Mouse (Mus musculus) layer of hippocampus, postnatal 10 days (tissue): ENCODE measurements around the gene Gpr150. TPM values are rescaled to one million over a fixed set of nuclear protein-coding genes. Genes with fewer than 3 reads are reported as not detected.
A peak's percentile ranks its signal among the peaks of the same experiment; 100 is the strongest.

ENCODE experiments used
- DNase-seq, 2 experiments: peaks; one replicate each; pipeline ENCODE4 v3.0.0; 2021; ENCODE audit warnings: low spot score in 2 of 2
- long read RNA-seq: library from polyadenylated mRNA; stranded (forward); transcript quantifications from one replicate; pipeline ENCODE4 v2.0.0, GENCODE M21; 2023
- total RNA-seq, 2 experiments: library from RNA; stranded (reverse); gene quantifications; 2 replicates each; pipeline ENCODE4 v1.2.3; 2021

Gpr150 gene
- total RNA-seq = 1 to 10 TPM; 4.5 to 4.7 TPM
- long read RNA-seq, transcript Gpr150-201 (1 exons, 2,146 nt) = major isoform, 6 of 7 reads
- long read RNA-seq, partial matches to known transcripts = 0 of 7 reads
- long read RNA-seq, other reads (novel, unspliced or antisense) = 1 of 7 reads

DNA sequence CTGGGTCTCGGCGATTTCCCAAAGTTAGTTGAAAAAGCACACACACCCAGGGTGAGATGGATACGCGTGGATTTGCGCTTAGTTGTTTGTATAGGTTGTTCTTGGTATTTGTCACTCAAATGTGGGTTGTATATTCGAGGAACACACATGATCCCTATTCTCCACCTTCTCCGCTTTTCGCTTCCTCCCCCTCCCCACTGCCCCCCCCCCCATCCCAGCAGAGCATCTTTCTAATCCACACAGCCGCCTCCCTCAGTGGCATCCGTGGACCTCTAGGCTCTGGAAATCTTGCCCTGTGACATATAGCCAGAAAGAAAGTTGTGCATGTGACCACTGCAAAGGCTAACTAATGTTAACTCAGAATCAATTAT, at the start of gene Gpr150:
TSS of gene Gpr150 (minus strand) at position 101 of the 371 bp plus-strand sequence.
- no peak for DNase-seq

DNA sequence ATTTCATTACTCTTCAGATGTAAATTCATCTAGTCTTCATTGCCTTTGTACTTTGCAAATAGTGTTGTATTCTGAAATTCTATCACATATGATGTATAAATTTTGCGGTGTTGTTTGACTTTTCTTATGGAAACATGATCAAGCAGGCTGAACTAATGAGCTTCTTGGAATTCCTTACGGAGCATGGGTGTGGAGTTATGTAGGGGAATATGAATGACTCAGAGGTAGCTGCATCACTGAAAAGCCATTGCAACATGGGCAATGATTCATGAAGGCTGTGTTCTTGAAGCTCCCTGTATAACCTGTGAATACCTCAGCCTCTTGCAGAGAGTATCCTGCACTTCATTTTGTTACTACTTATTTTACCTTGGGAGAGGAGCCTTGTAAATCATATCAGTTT, 45.2 kb upstream of the Gpr150 start:
- DNase-seq = no peak

DNA sequence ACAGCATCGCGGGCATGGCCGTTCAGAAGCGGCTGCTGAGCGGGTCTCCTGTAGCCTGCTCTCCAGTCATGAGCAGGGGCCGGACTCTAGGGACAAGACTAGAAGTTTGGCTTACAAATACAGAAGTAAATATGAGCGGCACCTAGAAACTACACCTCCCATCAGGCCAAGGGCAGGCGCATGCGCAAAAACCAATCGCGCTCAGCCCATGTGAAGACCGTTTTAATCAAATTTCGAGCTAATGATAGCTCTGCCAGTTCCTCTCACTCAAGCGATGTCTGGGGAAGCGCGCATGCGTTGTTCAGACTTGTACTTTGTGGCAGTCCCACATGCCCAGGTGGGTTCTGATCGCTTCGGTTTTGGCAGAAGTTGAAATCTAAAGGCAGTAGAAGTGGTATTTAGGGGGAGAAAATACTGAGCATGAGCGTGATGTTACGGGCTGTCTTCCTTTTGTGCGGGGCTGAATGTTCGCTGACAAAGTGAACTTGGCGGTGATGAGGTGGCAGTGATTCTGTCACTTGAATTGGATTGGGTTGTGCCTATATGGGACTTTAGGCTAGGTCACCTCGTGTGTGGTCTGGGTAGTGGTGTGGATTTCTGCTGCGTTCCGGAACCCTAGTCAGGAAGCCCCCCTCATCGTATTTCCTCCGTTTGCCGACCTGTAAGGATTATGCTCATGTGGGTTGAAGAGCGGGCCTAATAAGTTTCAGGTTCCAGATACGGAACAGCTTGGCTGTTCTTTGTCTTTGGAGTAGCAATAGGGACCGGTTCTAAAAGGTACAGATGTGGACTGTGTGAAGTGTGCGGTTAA, 41.9 kb upstream of the Gpr150 start, which contains the start of the genes Arsk and Ttc37:
TSS of gene Arsk (minus strand) at position 168 of the 811 bp plus-strand sequence.
TSS of gene Ttc37 (plus strand) at position 242 of the 811 bp plus-strand sequence.
- peak; percentile 91 to 94 for DNase-seq

DNA sequence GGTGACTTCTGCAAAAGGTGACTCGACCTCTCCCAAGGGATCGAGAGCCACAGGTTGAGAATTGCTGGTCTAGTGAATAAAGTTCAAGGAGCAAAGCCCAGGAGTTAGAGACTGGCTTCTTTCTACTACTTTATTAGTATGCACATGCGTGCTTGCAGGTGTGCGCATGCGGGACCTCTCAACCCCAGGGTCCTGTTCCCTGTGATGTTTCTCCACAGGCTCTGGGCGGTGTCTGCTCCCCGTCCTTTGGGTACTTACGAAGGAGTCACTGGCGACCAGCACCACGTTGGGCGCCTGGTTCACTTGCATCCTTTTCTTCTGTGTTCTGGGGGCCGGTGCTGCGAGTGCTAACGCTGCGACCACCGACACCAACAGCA, 41.3 kb upstream of the Gpr150 start:
- no peak for DNase-seq

DNA sequence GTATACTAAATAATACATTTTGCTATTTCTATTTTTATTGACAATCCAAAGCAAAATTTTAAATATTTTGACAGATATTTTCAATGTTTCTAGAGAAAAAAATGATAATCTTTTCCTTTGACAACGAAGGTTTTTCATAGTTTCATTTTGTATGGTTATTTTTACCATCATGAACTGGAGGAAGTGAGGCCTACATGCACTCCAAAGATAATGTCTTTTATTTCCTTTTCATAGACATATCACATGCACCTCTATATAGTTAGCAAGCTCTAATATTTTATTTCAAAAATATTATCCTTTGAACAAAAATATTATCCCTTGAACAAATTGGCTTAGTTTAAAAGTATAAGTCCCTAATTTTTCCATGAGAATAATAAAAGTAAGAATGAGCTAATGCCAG, 17.5 kb upstream of the Gpr150 start:
- no peak for DNase-seq

DNA sequence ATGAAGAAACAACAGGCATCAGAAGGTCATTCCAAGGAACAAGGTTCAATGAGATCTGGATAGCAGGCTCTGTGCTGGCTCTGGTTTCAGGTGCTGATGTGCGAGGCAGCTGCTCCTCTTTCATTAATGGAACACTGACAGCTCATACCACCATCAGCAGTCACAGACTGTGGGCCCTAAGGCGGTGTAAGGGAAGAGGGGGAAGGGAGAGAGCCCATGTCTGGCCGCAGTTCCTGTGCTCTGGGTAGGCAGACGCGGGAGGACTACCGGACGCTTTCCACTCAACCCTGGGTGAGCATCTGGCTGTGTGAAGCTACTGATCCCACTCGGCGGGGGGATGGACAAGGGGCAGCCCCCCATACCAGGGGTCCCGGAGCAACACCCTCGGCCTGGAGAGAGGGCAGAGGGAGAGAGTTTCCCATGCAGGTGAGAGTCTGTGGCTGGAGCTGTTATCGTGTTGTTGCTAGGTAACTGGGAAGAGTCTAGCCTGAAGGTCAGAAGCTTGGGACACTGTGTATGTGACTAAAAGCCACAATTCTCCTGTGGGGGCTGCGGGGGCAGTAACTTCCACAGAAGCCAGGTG, 7.7 kb upstream of the Gpr150 start:
- no peak for DNase-seq

DNA sequence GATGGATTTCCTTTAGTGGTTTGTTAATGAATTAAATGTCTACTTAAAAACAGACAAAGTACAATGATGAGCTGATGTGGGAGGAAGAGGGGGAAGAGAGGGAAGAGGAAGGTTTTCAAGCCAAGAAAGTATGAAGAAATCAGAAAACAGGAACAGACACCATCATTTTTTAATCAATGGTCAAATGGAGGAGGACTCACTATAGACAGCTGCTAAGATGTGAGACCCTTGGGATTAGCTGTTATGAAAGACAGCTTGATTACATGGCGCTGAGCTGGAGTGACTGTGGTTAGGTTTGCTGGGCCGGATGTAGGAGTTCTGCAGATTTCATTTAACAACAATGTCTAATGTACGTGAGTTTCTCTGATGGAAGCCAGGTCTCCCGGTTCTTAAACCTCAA, 6.8 kb upstream of the Gpr150 start:
- no peak for DNase-seq

DNA sequence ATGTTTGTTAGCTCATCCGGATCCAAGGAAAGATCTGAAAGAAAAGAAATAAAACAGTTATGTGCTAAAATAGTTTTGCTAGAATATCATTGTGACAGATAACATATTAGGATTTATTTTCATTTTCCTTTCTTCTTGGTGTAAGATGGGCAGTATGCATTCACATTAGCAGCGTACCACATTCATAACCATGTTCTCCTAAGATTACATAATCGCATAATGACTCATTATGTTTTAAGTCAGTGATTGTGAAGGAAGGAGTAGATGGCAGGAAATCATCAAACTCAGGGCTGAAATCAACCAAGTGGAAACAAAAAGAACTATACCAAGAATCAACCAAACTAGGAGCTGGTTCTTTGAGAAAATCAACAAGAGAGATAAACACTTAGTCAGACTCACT, 5.8 kb upstream of the Gpr150 start:
- no peak for DNase-seq

DNA sequence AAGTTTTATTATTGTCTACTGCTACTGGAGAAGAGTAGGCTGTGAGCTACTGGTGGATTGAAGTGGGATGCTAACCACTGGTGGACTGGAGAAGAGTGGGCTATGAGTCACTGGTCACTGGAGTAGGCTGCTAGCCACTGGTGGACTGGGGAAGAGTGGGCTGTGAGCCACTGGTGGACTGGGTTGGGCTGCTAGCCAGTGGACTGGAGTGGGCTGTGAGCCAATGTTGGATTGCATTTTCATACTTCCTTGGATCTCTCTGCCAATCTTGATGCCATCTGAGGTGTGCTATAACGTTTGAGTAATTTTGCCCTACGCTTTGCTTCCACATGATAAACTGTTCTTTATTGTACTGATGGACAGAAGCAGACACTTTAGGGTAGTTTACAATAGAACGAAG, 5.3 kb upstream of the Gpr150 start:
- no peak for DNase-seq

DNA sequence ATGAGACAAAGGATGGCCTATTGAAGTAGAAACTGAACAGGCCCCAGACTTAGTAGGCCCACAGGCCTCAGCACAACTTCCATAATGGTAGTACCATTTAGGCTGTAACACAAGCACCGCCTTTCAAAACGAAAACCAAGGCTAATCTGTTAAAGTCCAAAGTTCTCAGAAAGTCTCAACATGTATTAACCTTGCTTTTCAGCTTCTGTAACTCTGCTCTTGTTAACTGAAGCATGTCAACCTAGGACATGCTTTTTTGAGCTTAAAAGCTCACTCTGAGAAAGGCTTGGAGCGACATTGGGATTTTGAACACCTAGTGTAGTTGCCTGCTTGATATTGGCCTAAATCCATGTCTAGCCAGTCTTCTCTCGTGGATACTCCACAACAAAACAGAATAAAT, 2.8 kb upstream of the Gpr150 start:
- no peak for DNase-seq

DNA sequence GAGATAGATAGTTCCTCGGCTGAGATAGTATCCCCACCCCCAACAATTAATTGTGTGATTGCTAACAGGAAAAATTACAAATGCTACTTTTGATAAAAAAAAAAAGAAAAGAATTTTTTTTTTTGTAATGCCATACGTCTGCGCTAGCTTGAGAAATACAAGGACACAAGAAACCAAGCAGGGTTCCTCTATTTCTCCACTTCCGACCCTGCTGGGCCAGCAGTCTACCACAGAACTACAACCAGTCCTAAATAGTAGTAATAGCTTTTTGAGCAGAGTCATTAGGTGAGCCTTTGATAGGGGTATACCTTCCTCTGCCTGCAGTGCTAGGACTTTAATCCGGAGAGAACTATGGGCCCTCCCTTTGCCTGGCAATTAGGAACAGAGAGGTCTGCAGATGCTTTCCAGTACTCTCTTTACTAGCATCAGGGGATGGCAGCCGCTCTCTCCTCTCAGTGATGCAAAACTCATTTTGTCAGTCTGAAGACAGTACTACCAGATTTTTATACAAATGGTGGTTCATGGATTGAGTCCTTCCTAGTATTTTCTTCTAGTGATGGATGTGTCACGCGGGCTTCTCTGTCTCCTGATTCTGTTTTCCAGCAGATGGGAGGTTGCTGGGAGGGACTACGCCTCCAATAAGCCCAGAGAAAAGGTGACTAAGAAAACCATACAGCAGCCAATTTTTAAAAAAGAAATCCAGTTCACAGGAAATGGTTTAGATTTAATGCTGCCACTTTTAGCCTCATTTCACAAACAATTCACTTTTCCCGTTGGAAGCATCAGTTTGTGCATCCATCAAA, 672 bp upstream of the Gpr150 start:
- peak in 1 of 2 experiments; percentile 24 for DNase-seq

DNA sequence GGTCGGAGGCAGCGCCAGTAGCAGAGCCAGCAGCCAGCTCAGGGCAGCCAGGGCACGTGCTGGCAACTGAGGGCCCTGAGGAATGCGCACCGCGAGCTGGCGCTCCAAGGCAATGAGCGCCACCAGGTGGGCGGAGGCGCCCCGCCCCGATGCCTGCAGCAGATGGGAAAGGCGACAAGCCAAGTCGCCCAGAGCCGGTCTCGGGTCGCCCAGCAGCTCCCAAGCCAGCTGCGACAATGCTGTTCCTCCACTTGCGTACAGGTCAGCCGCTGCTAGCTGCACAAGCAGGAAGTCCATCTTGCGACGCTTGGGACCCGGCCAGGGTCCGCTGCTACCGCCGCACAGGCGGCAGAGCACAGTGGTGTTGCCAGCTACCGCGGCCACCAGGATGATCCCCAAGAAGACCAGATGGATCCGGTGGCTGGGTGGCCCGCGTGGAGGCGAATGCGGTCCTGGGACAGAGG, 503 bp downstream of the Gpr150 start:
- peak; percentile 68 to 77 for DNase-seq

DNA sequence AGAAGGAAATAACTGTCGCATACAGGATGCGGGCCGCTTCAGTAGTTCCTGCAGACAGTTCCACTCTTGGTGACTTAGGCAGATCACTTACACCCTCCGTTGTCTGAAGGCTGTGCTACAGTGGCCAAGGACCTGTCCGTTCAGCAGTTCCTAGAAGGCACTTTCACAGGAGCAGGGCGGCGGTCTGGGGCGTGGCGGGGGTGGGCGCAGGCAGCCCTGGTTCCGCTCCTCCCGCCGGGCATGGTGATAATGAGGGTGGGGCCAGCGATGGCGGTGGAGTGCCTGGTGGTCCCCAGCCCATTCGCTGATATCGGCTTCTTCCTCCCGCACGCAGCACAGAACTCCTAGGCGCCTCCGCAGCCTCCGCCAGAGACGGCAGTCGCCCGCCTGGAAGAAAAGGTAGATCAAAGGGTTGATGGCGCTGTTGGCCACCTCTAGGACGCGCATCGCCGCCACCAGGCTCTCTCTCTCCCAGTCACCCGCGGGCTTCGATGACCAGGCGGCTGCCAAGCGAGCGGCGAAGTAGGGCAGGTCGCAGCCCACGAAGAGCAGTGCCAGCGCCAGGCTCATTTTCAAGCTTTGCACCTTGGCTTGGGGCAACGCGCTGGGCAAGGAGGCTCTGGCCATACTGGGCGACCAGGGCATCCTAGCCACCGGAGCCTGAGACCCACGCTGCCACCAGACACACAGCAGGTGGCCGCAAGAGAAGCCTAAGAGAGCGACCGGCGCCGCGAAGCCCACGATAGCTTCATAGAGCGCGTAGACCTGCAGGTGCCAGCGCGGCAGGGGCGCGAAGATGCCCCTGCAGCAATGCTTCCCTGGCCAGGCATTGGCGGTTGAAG, 1.2 kb downstream of the Gpr150 start:
- DNase-seq = peak; percentile 38 to 57

DNA sequence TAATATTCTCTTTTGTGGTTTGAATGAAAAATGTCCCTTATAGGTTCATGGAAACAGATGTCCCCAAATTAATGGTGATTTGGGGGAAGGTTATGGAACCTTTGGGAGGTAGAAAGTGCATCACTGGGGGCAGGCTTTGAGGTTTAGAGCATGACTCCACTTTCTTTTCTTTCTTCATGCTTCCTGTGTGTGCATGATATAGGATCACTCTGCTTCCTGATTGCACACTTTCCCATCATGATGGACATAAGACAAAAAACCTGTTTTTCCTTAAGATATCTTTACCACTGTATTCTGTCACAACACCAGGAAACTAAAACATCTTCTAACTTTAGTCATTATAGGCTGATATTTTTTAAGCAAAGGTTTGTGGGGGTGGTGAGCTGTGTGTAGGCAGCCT, 11.8 kb downstream of the Gpr150 start:
- no peak for DNase-seq

DNA sequence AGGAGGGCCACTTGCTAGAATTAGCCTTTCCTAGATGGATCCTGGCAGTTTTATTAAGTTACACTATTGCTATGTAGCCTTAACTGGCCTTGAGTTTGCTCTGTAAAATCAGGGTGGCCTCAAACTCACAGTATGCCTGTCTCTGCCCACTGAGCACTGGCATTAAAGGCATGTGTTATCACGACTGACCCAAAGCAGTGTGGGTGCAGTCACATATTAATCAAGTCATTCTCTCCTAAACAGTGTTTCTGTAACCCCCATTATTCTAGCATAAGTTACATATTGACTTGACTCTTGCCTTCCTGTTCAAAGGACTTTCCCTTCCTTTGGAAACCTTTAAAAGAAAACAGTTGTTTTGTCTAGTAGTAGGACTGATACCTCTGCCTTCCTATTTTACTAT, 14.3 kb downstream of the Gpr150 start:
- DNase-seq = no peak

DNA sequence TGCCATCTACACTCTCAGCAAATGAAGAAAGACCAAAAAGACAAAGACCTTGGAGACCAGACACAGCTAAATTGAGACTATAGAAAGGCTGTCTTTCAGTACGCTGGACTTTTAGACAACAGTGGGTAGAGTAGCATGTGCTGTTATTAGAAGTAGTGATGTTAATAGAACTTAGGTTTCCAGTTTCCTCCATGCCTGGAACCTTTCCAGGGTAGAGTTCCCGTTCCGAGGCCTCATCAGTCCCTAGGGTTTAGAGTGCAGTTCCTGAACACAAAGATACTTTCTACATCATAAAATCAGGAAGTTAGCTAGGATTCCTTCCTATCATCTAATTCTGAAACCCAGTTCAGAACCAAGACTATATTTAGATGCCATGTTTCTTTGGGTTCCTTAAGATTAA, 32.2 kb downstream of the Gpr150 start:
- no peak for DNase-seq

DNA sequence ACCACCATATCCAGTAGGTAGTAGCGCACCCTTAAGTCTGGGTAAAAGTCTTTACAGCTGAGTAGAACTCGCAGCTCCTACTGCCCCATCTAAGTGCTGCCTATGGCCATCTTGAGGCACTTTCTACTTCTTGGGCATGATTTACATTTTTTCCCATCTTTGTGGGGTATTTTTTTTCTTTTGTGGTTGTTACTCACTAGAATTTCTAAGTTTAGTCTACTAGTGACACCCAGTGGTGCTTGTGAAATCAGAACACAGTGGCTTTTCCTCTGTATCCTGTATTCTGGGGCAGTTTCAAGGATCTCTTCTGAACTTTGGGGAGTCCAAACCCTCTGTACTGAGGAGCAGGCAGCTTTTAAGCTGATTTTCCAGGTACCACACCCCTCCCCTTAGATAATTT, 35.0 kb downstream of the Gpr150 start:
- DNase-seq = peak; percentile 10 to 21

DNA sequence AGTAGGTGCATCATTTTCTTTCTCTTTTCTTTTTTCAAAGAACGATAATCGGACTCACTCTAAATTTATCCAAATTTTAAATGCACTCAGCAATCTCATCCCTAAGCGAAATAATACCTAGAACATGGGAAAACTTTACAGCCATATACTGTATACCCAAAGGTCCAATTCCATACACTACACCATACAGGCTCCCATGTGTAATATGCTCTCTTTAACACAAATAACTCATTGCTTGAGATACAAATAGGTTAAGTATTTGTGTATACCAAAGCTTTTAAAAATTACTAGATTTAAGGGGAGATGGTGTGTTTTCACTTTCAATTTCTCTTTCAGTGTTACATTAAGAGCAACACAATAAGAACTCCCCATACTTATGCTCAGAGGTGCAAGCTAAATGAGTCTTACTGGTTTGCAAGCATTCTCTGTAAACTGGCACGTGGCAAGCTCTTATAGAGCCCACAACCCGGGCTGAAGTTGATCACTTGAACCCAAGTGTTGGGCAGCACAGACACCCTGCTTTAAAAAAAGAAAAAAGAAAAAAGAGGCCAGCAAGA, 37.9 kb downstream of the Gpr150 start:
- no peak for DNase-seq

DNA sequence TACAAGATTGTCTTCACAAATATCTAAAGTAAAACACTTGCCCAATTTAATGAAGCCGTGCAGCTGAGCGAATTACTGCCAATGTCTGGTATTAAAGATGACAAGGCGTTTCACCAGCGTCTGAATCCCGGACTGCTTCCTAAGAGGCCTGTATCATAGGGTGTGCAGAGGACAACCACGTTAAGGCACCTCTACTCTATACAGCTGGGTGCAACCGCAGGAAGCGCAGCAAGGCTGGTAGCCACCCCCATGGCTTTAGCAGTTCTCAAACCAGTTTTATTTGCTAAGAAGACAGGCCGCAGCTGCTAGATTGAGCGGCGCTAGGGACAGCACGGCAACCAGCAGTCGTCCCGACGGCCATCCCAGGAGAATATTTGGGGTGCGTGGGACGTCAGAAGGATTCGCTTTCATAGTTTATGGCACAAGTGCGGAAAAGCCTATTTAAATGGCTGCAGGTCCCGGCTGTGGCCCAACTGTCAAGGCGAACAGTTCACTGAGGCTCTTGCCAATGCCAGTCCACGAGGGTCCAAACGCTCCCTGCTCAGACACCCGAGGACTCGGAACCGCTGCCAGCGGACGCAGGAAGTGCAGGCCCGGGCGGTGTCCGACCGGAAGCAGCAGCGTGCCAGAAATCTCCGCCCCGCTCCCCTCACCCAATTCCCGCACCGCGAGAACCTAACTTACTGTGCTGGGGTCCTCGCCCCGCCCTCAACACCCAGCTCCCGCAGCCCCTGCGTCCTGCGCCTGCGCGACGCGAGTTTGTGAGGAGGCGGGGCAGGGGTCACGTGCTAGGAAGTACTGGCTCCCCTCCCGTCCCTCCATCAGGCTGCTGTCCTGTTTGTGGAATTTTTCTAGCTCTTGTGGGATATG, 38.6 kb downstream of the Gpr150 start, which contains the start of gene Rfesd:
TSS of gene Rfesd (minus strand) at position 746 of the 870 bp plus-strand sequence.
- peak; percentile 95 to 98 for DNase-seq
